Mouse (Mus musculus) neural tube, embryonic 13.5 days (tissue): Measurements from ENCODE around the gene Tmem175. TPM values are rescaled to one million over a fixed set of nuclear protein-coding genes. Genes with fewer than 3 reads are reported as not detected.

Source experiments
- ATAC-seq: fragments of 200-750 bp; cut with Nextera tagmentation; 2 replicates; pipeline ENCODE4 v1.8.0; 2017; ENCODE audit warnings: low read depth, mild to moderate bottlenecking, moderate TSS enrichment, moderate library complexity
- H3K27ac ChIP-seq: fragments of 300-500 bp; sonication (generic); replicated peaks from 2 replicates; pipeline ENCODE4 v1.5.1; 2015; ENCODE audit warnings: moderate library complexity, mild to moderate bottlenecking, inconsistent platforms
- H3K27me3 ChIP-seq: fragments of 300-500 bp; sonication (generic); 2 replicates; pipeline ENCODE4 v1.6.1; 2015; ENCODE audit warnings: mild to moderate bottlenecking, inconsistent platforms
- H3K36me3 ChIP-seq: fragments of 300-500 bp; sonication (generic); 2 replicates; pipeline ENCODE4 v1.6.1; 2015; ENCODE audit warnings: mild to moderate bottlenecking, inconsistent platforms
- H3K4me1 ChIP-seq: fragments of 300-500 bp; sonication (generic); replicated peaks from 2 replicates; pipeline ENCODE4 v1.6.1; 2015; ENCODE audit warnings: inconsistent platforms
- H3K4me2 ChIP-seq: fragments of 300-500 bp; sonication (generic); 2 replicates; pipeline ENCODE4 v1.6.1; 2015; ENCODE audit warnings: inconsistent platforms, mild to moderate bottlenecking, moderate library complexity
- H3K4me3 ChIP-seq: fragments of 300-500 bp; sonication (generic); 2 replicates; pipeline ENCODE4 v1.5.1; 2015; ENCODE audit warnings: mild to moderate bottlenecking, inconsistent platforms
- H3K9ac ChIP-seq: fragments of 300-500 bp; sonication (generic); 2 replicates; pipeline ENCODE4 v1.6.1; 2015; ENCODE audit warnings: moderate library complexity, mild to moderate bottlenecking, inconsistent platforms
- H3K9me3 ChIP-seq: fragments of 300-500 bp; sonication (generic); 2 replicates; pipeline ENCODE4 v1.6.1; 2016; ENCODE audit warnings: inconsistent platforms
- WGBS: fragments of 180-500 bp; shearing (Covaris S2); methylation state at CpG from one replicate; pipeline ENCODE4 v1.1.7; 2015; 5-methylcytosine and 5-hydroxymethylcytosine counted together
- polyA plus RNA-seq: library from polyadenylated mRNA; unstranded; fragments of >200 nt; fragmentation: Nextera tagmentation; extraction: Ambion mirVana; gene quantifications from 2 replicates; pipeline ENCODE4 v1.2.1, GENCODE M21; 2015

The Tmem175 gene
- polyA plus RNA-seq, 1 experiment from 2014 or later, result 20.4 TPM

GRCm38 (mm10) chr5:108655891-108656650 lies 26.5 kb downstream of the Tmem175 start:
- ATAC-seq, result no peak
- peaks cover 70% of the 10 kb centered on the region for H3K36me3 ChIP-seq

DNA sequence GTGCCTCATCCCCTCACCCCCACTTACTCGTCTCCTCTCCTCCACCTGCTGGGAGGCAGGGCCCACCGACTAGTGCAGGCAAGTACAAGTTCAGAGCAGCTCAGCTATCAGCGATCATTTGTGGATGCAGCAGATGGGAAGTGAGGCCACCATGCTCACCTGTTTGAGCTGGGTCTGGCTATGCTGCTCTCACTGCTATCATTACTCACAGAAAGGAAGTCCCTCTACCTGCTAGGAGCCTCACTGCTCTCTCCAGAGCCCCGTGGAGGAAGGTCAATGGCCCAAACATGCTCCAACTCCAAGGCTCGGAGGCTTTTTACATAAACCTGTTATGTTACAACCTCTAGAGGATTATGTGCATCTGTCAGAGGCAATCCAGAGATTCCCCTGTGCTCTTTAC lies 27.8 kb downstream of the Tmem175 start:
- Histone ChIP-seq H3K27me3 (no peaks in the 10 kb centered on the region), H3K36me3 (peaks cover 62% of the 10 kb centered on the region), H3K27ac (no peak overlapping the region), H3K9me3 (no peaks in the 10 kb centered on the region), H3K4me2 (no peak overlapping the region), H3K4me3 (no peak overlapping the region), H3K9ac (no peak overlapping the region), H3K4me1 (peaks cover 25% of the 10 kb centered on the region)
- no peak for ATAC-seq
- 81% methylated on average over 5 of the region's 5 CpGs for WGBS

More at GRCm38 (mm10) chr5:108655891-108656650, 26.5 kb downstream of the Tmem175 start:
- H3K4me3 ChIP-seq, result no peak overlapping the region
- H3K9me3 ChIP-seq, result no peaks in the 10 kb centered on the region
- H3K4me2 ChIP-seq, result no peak overlapping the region
- no peaks in the 10 kb centered on the region for H3K27me3 ChIP-seq
- H3K4me1 ChIP-seq, result peaks cover 25% of the 10 kb centered on the region
- 96% methylated on average over 15 of the region's 15 CpGs for whole genome bisulfite sequencing
- no peak overlapping the region for H3K27ac ChIP-seq
- no peak overlapping the region for H3K9ac ChIP-seq

GRCm38 (mm10) chr5:108658611-108659010 lies 29.0 kb downstream of the Tmem175 start:
- Histone ChIP-seq H3K27me3 (no peaks in the 10 kb centered on the region), H3K9me3 (no peaks in the 10 kb centered on the region), H3K4me3 (no peak overlapping the region), H3K9ac (0 out of 2 replicates have a peak overlapping the region, but pooled peaks have one; percentile 12), H3K4me1 (peaks cover 25% of the 10 kb centered on the region), H3K36me3 (peaks cover 50% of the 10 kb centered on the region), H3K4me2 (0 out of 2 replicates have a peak overlapping the region, but pooled peaks have one; percentile 71), H3K27ac (no peak overlapping the region)
- ATAC-seq, result no peak
- WGBS, result 76% methylated on average over 1 of the region's 1 CpGs

DNA sequence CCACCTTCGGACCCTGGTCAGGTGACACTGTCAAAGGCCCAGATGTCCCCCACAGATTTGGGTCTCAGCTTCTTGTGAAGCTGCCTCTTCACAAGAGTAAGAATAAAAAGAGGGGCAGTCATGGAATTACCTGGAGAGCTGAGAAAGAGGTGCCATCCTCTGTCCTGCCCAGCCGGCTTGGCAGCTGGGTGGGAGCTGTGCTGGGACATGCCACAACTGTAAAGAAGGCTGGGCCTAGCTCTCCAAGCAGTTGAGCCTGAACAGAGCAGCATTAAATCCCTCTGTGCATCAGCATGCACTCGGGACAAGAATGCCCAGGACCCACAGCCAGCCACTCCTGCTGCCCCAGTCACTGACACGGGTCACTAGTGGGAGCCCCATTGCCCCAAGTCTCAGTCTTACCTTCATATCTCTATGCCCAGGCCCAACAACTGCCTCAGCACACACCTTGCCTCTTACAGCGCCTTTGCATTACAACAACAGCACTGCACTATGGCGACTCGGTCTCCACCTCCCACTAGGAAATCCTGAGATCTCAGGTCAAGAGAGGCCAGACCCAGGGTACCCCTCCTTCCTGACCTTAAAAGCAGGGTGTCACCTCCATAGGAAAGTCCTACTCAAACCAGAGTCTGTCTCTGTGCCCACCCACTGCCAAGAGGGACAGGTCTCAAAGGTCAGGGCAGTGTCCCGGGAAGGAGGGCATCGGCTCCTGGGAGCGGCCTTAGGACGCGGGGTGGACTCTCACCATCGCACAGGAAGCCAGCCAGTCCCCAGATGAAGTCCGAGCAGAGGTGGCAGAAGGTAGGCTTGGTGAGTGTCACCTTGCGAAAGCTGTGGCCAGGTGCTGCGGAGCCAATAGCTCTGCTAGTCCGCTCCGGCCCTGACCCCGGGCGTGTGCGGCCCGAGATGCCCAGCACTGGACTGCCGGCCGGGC lies 30.4 kb downstream of the Tmem175 start, which contains the start of gene Idua:
Gene Idua (plus strand): TSS at position 634 of the 934 bp plus-strand sequence.
- Histone ChIP-seq H3K9ac (peak within 1 kb of the TSS; percentile 93), H3K4me2 (peak within 1 kb of the TSS; percentile 71), H3K4me3 (peak within 1 kb of the TSS; percentile 76), H3K27ac (peak within 1 kb of the TSS; percentile 50; the same call in 1 of the 2 replicates), H3K27me3 (no peaks in the 10 kb centered on the region), H3K4me1 (peaks cover 25% of the 10 kb centered on the region), H3K9me3 (no peaks in the 10 kb centered on the region), H3K36me3 (peaks cover 36% of the 10 kb centered on the region)
- ATAC-seq, result peak; percentile 59
- WGBS, result 9% methylated on average over 24 of the region's 24 CpGs

GRCm38 (mm10) chr5:108660632-108661268 lies 31.2 kb downstream of the Tmem175 start:
- Histone ChIP-seq H3K27me3 (no peaks in the 10 kb centered on the region), H3K4me3 (peak overlapping the region; percentile 76), H3K9ac (peak overlapping the region; percentile 93), H3K27ac (peak overlapping the region; percentile 50; the same call in 1 of the 2 replicates), H3K9me3 (no peaks in the 10 kb centered on the region), H3K4me1 (peaks cover 25% of the 10 kb centered on the region), H3K4me2 (peak overlapping the region; percentile 71), H3K36me3 (peaks cover 28% of the 10 kb centered on the region)
- peak; percentile 98 for ATAC-seq
- 11% methylated on average over 36 of the region's 36 CpGs for WGBS

DNA sequence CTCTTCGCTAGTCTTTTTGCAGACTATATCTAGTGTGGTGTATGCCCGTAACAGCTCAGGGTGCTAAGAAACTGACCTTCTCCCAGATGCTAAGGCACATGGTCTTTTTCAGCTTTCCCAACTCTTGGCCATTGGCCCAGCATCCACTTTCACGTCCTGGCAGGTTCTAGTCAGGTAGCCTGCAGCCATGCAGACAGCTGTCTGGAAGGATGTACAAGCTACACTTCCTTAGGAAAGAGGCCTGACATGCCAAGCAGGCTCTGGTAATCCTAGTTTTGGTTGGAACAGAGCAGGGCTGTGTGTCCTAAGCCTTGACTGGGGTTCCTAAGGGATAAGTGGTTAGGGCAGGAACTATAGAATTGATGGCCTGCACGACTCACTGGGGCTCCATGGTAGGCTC lies 33.2 kb downstream of the Tmem175 start:
- Histone ChIP-seq H3K4me3 (no peak overlapping the region), H3K9me3 (no peaks in the 10 kb centered on the region), H3K27me3 (no peaks in the 10 kb centered on the region; the same call in 1 of the 2 replicates), H3K4me2 (no peak overlapping the region), H3K36me3 (peaks cover 9% of the 10 kb centered on the region), H3K27ac (no peak overlapping the region), H3K4me1 (peaks cover 25% of the 10 kb centered on the region), H3K9ac (no peak overlapping the region)
- 86% methylated on average over 4 of the region's 4 CpGs for whole genome bisulfite sequencing
- no peak for ATAC-seq

GRCm38 (mm10) chr5:108665066-108665465 lies 35.5 kb downstream of the Tmem175 start:
- Histone ChIP-seq H3K9me3 (no peaks in the 10 kb centered on the region), H3K27ac (no peak overlapping the region), H3K9ac (no peak overlapping the region), H3K4me3 (no peak overlapping the region), H3K27me3 (no peaks in the 10 kb centered on the region; the same call in 1 of the 2 replicates), H3K4me2 (no peak overlapping the region), H3K36me3 (no peaks in the 10 kb centered on the region), H3K4me1 (peaks cover 21% of the 10 kb centered on the region)
- no peak for ATAC-seq
- 46% methylated on average over 3 of the region's 3 CpGs for WGBS

GRCm38 (mm10) chr5:108667370-108667769 lies 37.8 kb downstream of the Tmem175 start:
- Histone ChIP-seq H3K36me3 (peaks cover 10% of the 10 kb centered on the region), H3K27me3 (no peaks in the 10 kb centered on the region; the same call in 1 of the 2 replicates), H3K27ac (no peak overlapping the region), H3K9me3 (no peaks in the 10 kb centered on the region), H3K9ac (no peak overlapping the region), H3K4me1 (peaks cover 21% of the 10 kb centered on the region), H3K4me3 (no peak overlapping the region), H3K4me2 (no peak overlapping the region)
- 81% methylated on average over 2 of the region's 2 CpGs for WGBS
- no peak for ATAC-seq

DNA sequence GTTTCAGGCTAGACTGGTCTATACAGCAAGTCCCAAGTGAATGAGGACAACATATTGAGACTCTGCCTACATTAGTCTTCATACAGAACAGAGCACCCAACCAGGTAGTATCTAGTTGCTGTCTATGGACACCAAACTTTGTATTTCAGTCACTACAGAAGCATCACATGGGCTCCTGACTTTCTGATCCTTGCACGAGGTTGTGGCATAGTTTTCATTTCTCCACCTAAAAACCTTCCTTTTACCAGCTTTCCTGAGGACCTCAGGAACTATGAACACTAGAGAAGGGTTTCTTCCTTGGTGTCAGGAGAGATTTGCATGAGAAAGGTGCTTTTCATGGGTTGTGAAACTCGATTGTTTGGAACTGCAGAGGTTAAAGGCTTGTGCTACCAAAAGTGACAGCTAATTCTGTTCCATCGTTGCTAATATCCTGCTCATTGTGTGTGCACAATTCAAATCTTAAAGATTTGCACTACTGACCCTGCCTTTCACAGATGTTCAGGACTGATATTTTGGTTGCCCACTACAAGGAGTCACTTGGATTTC lies 38.9 kb downstream of the Tmem175 start:
- peaks cover 20% of the 10 kb centered on the region for H3K36me3 ChIP-seq
- peak overlapping the region; percentile 52 for H3K4me3 ChIP-seq
- WGBS, result 14% methylated on average over 3 of the region's 3 CpGs
- H3K4me2 ChIP-seq, result peak overlapping the region; percentile 63
- peaks cover 21% of the 10 kb centered on the region for H3K4me1 ChIP-seq
- peak; percentile 7; the same call in 1 of the 2 replicates for ATAC-seq
- H3K27ac ChIP-seq, result peak overlapping the region; percentile 83
- H3K27me3 ChIP-seq, result no peaks in the 10 kb centered on the region; the same call in 1 of the 2 replicates
- H3K9ac ChIP-seq, result peak overlapping the region; percentile 74
- no peaks in the 10 kb centered on the region for H3K9me3 ChIP-seq

DNA sequence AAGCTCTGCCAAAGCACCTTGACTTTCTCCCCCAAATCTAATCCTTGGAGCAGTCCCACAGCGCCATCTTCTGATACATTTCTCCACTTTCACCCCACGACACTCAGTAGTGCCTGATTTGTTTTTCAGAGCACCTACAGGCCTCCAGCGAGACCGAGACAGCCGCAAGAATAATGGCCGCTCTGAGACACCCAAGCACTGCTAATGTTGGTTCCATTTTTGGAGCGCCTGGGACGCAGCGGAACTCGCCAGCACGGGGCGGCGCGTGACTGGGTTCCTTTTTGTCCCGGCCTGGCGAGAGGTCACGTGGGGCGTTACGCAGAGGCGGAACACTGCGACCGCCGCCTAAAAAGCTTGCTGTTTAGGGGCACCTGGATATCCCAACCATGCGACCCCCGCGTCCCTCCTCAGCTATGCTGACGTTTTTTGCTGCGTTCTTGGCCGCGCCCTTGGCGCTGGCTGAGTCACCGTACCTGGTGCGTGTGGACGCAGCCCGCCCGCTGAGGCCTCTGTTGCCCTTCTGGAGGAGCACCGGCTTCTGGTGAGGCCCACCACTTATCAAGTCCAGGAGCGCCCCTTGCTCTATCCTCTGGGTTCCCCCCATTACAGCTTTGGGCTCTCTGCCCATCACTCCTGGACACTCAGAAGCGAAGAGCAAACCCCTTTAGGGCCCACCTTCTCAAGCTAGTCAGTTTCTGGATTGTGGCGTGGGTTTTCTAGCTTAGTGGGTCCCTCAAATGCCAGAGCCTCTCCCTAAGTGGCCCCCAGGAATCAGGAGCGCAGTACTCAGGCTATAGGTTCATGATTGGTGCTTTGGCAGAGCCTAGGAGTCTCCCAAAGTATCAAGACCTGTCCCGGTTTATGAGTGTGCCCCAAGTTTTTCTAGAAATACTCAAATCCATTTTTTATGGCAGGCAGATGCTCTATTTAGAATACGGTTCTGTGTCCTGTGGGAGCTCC lies 39.7 kb downstream of the Tmem175 start, which contains the start of gene Dgkq:
Gene Dgkq (minus strand): TSS at position 696 of the 960 bp plus-strand sequence.
- ATAC-seq, result peak; percentile 80
- peaks cover 21% of the 10 kb centered on the region for H3K36me3 ChIP-seq
- no peaks in the 10 kb centered on the region; the same call in 1 of the 2 replicates for H3K27me3 ChIP-seq
- peaks cover 21% of the 10 kb centered on the region for H3K4me1 ChIP-seq
- WGBS, result 5% methylated on average over 43 of the region's 43 CpGs
- peak within 1 kb of the TSS; percentile 52 for H3K4me3 ChIP-seq
- no peaks in the 10 kb centered on the region for H3K9me3 ChIP-seq
- peak within 1 kb of the TSS; percentile 83 for H3K27ac ChIP-seq
- H3K9ac ChIP-seq, result peak within 1 kb of the TSS; percentile 74
- peak within 1 kb of the TSS; percentile 63 for H3K4me2 ChIP-seq
